Mouse (Mus musculus) mouse embryonic stem cell (cell line): ENCODE data around the gene Etv6.

Experiments
- in situ Hi-C, 2 experiments: fragments of 300-500 bp; cut with MboI; formaldehyde crosslinking; loops; 1 replicate in 1 of 2; 3 replicates in 1 of 2; pipeline ENCODE4 v1.14.3; 2019 to 2020; ENCODE audit warnings: low sequenced_read_pairs in 2 of 2, low pct_unique_long_range_greater_than_20kb in 1 of 2, mixed read lengths in 1 of 2; ENCODE audit not compliant: unreplicated experiment in 1 of 2

The Etv6 gene

DNA sequence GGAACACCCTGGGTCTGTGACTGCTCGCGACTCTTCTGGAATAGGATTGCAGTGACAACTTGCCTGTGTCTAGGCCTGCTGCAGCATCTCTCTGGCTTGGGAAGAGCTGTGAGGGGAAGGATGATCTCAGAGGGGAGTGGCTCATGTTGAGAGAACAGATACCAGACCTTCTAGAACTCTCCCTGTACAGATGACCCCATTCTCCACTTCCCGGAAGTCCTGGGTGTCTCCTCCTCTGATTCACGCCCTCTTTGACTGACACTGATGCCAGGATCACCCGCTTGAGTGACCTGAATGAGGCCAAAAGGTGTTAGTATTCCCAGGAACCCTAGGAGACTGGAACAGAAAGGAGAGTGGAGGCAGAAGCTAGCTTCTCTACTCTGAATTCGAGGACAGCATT lies 137.9 kb downstream of the Etv6 start:
- in situ Hi-C loops = no loop called here

DNA sequence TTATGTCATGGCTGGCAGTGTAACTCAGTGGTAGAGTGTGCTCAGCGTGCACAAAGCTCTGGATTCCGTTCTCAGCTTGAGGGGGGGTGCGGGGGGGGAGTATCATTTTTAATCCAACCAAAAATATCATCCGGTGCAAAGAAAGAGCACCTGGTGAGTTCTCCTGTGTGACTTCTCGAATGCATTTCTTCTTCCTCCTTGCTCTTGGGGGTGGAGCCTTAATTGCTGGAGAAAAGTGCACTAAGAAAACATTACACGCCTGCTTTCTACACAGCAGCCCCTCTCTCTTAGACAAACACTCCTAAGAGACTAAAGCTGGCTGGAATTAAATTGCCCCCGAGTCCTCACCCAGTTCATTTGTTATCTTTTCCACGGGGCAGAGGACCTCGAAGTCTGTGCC lies 139.6 kb downstream of the Etv6 start:
- in situ Hi-C loops = no loop called here

- in situ Hi-C loops = no loop called here
These were observed 141.7 kb downstream of the Etv6 start for GRCm38 (mm10) chr6:134177196-134177595.

- in situ Hi-C loops = no loop called here
These were observed 146.9 kb downstream of the Etv6 start for GRCm38 (mm10) chr6:134182301-134182948.

- in situ Hi-C loops = no loop called here
These were observed 148.3 kb downstream of the Etv6 start for GRCm38 (mm10) chr6:134183592-134184342.

DNA sequence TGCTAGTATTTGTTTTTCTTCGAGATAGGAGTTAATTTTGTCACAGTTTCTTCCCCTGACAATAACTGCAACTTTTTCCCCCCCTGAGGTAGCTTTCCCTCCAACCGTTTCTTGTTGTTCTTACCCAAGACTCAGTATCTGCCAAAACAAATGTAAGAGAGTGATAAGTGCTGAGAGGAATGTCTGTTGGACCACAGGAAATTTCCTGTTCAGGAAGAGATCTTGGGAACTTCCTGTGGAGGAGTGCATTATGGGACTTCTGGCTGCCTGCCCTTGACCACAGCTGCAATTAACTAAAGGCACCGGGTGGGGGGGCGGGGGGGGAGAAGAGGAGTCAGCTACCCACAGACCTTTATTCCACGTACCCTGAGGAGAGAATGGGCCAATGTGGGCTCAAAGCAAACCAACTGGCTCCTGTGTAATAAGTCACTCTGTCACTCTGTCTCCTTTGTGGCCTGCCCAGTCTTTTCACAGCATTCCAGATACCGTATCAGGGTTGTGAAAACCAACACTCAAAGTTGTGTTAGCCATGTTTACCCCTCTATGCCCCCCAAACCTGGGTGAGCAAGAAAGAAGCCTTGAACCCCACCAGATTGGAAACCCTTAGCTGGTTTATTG lies 150.9 kb downstream of the Etv6 start:
- in situ Hi-C loops = no loop called here

- in situ Hi-C loops = no loop called here
These were observed 153.2 kb downstream of the Etv6 start for GRCm38 (mm10) chr6:134188719-134189118.

GRCm38 (mm10) chr6:134189174-134189573 lies 153.7 kb downstream of the Etv6 start:
- in situ Hi-C loops = no loop called here

DNA sequence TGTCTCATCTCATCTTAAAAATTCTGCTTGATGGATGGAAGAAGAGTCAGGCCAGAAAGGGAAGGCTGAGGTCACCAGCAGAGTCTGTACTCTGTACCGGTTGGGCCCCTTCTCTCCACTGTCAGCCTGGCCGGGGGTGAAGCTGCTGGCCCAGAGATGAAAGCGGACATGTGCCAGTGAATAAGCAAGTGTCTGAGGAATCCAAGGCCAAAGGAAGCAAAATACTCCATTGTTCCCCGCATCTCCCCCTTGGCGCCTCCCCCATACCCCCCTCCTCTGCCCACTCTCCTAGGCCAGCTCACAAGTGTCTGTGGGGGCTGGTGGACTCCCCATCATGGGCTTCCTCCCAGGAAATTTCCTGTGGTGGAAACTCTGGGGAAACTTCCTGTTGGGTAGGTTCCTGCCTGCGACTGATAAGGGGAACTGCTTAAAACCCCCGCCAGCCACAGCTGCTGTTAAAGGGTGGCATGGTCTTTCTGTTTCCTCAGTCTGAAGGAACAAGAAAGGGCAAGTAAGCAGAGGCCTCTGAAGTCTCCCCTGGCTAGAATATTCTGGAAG lies 154.2 kb downstream of the Etv6 start:
- in situ Hi-C loops = no loop called here

DNA sequence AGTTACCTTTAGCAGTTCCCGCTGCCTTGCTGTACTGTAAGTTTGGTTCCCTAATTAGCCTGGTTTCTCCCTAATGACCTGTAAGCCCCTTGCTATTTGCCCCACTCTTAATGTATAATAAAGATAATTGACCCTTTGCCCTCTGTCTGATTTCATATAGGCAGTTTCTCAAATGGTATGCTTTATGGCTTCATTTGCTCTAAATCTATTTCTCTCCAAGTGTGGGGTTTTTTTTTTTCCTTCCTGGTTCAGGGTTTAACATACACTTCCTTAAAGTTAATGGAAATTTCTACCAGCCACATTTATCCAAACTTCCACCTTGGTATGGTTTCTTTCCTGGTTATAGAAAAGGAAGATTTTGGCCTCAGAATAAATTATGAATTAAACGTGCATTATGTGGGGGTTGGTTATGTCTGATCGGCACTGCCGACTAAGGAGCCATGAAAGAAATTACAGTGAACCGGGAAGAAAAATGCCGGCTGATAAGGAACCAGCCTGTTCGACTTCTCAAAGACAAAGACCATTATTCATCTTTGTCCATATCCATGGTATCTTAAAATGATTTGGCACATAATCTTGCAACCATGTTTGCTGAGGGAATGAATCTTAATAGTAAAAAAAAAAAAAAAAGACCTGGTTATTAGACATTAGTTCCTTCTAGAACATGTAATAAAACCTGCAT lies 155.2 kb downstream of the Etv6 start:
- in situ Hi-C loops = no loop called here

DNA sequence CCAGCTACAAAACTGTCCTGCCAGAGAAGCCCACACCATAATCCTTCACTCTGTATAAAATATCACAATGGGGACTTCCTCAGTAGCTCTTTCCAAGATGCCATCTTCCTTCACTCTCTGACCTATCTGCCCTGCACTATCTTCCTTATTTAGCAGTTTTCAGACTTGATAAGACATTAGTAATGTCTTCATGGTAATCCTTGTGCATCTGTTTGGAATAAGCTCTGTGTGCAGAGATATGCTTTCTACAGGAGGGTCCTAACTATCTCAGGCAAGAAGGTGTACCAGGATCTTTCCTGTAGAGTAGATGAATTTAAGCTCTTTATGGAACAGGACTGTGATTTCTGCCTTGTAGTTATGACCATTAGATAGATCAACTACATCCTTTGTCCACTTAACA lies 157.2 kb downstream of the Etv6 start:
- in situ Hi-C loops = no loop called here

GRCm38 (mm10) chr6:134199895-134200294 lies 164.4 kb downstream of the Etv6 start:
- in situ Hi-C loops = no loop called here

- in situ Hi-C loops = no loop called here
These were observed 165.1 kb downstream of the Etv6 start for GRCm38 (mm10) chr6:134200577-134200976.

DNA sequence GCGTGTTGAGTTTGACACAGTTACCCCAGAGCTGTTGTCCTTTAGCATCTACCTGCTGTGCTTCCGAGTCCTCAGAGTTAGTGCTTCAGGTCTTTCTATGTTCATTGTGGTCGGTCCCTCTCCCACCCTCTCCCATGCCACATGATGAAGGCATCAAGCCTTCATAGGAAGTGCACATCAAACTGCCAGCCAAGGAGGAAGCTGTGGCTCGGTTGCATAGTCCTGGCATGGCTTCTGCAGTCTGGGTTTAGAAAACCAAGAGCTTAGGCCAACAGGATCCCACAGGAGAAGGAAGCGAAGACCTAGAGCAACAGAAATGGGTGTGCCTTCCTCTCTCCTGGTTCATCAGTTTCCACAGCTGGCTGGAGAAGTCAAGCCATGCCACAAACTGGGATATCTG lies 166.7 kb downstream of the Etv6 start:
- in situ Hi-C loops = no loop called here

DNA sequence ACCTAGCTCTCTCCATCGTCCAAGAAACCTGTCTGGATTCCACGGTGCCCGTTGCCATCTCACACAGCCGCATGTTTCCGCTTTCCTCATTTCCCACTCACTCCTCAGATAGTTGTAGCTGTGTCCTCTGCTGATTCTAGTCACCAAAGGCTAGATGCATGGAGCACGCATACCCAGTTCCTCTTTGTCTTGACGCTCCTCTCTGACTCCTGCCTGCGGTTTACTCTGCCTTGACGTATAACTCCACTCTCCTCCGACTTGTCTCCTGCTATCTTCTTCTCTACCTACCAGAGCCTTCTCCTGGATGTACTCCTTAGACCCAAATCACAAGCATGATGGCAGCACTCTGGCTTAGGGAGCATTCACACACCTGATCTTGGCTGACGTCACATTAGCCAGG lies 169.7 kb downstream of the Etv6 start:
- in situ Hi-C loops = no loop called here

- in situ Hi-C loops = no loop called here
These were observed 170.2 kb downstream of the Etv6 start for GRCm38 (mm10) chr6:134205726-134206125.

DNA sequence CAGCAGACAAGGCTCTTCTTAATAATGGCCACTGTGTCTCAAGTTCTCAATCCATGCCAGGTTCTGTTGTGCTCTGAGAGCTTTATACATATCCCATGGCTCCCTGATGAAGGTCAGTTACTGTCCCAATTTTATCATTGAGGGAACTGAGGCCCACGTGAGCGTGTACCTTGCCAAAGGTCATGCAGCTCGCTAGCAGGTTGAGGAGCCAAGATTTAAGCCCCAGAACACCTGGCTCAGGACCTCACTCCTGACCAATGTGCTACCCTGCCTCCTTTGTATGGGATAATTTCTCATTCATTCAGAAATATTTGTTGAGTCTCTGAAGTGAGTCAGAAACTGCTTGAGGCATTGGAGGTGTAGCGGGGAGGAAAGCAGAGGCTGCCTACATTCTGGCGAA lies 170.8 kb downstream of the Etv6 start:
- in situ Hi-C loops = no loop called here

GRCm38 (mm10) chr6:134207391-134208179 lies 172.1 kb downstream of the Etv6 start:
- in situ Hi-C loops = no loop called here
